Mouse (Mus musculus): Measurements from ENCODE around the gene Il17d. TPM values are rescaled to one million over a fixed set of nuclear protein-coding genes. Genes with fewer than 3 reads are reported as not detected.

Gene Il17d
- total RNA-seq (2017) = not detected in 2 replicates

DNA sequence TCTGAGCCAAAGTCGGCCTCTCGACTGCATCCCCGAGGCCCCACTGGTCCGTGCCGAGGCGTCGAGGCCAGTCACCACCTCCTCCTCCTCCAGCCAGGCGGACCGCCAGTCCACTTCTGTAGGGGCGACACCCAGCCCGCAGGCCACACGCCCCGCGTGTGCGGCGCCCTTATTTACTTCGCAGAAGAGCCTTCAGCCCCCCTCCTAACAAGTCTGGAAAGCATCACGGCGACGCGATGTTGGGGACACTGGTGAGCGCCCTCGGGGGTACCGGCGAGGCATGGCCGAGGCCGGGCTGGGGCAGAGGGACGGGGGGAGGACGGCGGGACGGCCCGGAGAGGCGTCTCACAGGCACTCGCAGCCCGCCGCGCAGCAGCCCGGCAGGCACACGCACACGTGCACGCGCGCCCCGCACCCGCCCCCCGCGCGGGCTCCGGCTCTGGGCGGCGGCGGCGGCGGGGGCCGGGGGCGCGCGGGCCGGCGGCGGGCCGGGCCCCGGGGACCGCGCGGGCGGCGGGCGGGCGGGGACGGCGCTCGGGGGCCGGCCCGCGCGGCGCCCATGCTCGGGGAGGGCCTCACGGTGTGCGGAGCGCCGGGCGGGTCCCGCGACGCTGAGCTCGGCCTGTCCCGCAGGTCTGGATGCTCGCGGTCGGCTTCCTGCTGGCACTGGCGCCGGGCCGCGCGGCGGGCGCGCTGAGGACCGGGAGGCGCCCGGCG is at the start of gene Il17d:
Gene Il17d, plus strand, starts transcription at position 107 of the 717 bp plus-strand sequence.
- ATAC-seq (replicated peaks; ENCODE audit: low read depth, poor library complexity, severe bottlenecking) = no peak; the same call in 1 of the 2 replicates

DNA sequence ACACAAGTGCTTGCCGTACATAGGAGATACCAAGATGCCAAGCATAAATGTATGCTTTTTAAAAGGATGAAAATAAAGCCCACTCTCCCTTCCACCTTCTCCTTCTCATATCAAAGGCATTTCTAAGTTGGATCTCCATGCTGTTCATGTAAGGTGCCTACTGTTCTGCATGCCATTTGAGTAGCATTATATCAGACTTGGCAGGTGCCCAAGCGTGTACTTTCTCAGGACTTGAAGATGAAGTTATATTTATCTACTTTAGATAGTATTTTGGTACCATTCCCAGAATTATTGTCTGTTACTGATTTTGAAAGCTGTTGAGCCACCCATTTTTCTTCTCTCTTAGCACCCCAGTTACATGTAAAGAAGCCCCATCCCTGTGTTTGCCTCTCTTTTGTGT is 49.5 kb upstream of the Il17d start:
- ATAC-seq (replicated peaks; ENCODE audit: low read depth, poor library complexity, severe bottlenecking) = no peak

DNA sequence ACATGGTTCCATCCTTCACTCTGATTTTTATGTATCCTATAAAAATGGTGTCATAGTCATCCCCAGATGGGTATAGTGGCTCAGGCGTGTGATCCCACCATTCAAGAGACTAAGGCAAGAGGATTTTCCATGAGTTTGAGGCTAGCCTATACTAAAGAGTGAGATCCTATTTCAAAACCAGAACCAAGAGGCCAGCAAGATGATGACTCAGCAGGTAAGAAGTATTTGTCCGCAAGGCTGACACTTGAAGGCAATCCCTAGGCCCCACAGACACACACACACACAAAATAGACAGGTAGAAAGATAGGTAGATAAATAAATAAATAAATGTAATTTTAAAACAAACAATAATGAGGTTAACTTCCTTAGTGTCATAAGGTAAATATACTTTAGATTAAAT is 42.3 kb upstream of the Il17d start:
- no peak for ATAC-seq (replicated peaks; ENCODE audit: low read depth, poor library complexity, severe bottlenecking)

DNA sequence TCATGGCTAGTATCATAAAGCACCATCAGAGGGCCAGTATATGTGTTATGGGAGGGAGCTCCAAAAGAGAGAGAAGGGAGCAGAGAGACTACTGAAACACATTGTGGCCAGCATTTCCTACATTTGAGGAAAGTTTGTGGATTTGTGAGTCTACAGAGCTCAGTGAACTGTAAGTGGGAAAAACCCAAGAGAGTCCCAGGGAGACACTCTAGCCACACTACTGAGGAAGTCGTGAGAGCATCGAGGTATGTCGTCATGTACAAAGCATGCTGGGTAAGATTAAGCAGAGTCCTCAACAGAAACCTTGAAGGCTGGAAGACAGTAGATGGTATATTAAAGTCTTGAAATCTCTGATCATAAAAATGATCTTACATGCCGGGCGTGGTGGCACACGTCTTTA is 40.4 kb upstream of the Il17d start:
- ATAC-seq (replicated peaks; ENCODE audit: low read depth, poor library complexity, severe bottlenecking) = no peak

DNA sequence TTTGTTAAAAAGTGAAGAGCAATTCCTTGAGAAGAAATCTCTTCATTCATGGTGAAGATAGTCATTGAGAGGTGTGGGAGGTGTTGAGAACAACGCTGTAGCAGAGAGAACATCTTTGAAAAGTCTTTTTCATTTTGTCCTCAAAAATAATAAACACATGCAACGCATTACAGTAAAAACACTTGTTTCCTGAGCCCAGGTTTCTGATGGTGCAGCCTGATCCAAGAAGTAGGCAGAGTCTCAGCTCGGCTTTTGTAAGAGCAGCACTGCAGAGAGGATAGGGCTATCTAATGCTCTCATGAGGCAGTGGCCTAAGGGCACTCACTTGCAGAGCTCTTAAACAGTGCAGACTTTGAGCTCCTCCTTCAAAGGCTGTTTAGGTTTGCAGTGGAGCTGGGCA is 34.9 kb upstream of the Il17d start:
- ATAC-seq (replicated peaks; ENCODE audit: low read depth, poor library complexity, severe bottlenecking) = no peak

DNA sequence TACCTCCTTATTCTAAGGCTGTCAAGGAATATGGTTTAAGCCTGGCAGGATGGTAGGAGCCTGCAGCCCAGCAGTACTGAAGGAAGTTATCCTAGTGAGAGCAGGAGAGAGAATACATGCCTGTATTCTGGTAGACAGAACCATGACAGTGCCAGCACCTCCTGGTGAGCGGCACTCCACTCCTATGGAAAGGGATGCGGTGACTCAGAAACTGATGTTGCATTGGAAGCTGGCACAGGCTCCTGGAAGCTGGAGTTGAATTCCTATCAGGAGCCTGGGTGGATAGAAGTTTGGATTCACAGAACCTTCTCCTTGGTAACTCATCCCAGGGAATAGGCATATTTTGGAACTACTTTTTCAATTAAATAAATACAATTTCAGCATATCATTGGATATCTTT is 30.7 kb upstream of the Il17d start:
- no peak for ATAC-seq (replicated peaks; ENCODE audit: low read depth, poor library complexity, severe bottlenecking)

DNA sequence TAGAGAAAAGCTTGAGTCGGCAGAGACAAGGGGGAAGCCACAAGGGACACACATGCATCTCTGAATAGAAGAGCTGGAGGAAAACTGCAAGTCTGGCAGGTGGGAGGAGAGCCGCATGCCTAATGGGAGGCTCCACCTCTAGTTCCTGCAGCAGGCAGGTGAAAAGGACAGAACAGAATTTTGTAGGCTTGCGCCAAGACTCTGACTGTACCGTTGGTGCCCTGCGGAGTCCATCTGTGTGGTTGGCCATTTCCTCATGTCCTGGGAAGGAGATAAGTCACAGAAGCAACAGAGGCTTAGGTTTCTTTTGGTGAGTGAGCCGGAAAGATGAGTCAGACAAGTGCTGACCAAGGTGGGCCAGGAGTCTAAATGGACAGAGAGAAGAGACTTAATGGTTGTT is 20.8 kb upstream of the Il17d start:
- no peak for ATAC-seq (replicated peaks; ENCODE audit: low read depth, poor library complexity, severe bottlenecking)

DNA sequence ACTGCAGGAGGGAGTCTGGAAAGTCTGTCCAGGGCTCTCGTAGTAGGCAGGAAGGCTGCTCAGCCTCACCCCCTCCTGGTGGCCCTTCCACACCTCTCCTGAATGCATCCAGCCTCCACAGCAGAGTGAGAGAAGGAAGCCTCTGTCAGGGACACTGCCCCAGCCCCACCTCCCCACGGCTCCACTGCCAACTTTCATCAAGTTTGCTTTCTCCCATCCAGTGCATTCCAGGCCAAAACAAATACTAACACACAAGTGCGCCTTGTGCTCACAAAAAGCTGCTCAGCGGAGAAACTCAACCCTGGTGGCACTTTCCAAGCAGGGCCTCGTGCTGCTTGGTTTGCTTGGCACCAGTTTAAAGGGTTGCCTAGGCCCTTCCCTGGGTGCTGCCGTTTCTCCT is 15.0 kb upstream of the Il17d start:
- ATAC-seq (replicated peaks; ENCODE audit: low read depth, poor library complexity, severe bottlenecking) = no peak

DNA sequence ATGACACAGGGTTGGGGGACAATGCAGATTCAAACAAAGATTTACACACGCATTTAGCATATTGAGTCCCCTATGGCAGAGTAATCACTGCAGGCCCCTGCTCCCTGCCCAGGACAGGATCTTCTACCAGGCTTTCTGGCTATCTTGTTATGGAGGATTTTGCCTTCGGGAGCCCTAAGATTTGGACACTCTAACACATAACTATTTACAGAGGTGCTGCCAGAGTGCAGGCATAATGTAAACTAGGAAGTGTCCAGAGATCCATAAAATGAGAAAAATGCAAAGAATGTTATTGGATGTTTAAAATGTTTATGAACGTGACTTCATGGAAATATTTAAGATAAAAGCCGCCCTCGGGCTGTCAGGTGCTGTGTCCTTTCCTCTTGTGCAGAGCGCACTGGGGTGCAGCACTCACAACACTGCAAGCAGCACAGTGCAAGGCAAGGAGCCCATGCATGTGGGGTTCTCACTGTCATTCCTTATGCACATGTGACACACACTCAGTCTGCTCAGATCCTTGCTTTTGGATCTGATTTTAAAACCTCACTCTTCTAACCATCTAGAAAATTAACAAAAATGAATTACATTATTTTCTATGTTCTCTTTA is 9.3 kb upstream of the Il17d start:
- ATAC-seq (replicated peaks; ENCODE audit: low read depth, poor library complexity, severe bottlenecking) = no peak

DNA sequence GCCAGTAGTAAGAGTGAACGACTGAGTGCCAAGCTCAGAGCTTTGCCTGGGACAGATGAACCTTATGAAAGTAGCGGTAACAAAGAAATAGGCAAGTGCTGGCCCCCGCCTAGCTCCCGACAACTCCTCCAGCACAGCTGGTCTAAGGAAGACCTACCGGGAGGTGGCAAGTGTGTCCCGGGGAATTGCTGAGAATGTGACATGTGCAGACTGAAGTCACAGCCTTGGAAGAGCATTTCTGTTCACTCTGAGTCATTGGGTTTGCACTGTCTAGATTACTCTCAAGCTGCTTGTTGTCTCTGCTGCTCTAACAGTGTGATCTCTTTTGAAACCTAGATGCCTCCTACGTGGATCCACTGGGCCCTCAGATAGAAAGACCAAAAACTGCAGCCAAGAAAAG is 7.6 kb upstream of the Il17d start:
- ATAC-seq (replicated peaks; ENCODE audit: low read depth, poor library complexity, severe bottlenecking) = no peak

DNA sequence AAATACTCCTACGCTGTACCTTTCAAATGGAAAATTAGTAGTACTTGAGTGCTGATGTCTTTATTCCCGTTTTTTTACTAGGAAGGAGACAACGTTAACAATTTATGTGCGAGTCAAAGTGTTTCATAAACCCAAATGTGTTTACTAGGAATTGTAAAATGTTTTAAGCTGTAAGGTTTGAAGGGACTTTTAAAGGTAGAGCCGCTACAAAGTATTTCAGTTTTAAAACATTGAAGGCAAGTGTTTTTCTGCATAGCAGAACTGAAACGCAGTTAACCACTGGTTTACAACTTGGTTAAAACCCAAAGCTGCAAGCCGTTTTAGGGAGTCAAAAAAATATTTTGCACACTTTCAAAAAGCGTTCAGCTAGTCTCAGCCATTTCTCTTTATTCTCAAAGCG is 815 bp upstream of the Il17d start:
- ATAC-seq (replicated peaks; ENCODE audit: low read depth, poor library complexity, severe bottlenecking) = no peak

DNA sequence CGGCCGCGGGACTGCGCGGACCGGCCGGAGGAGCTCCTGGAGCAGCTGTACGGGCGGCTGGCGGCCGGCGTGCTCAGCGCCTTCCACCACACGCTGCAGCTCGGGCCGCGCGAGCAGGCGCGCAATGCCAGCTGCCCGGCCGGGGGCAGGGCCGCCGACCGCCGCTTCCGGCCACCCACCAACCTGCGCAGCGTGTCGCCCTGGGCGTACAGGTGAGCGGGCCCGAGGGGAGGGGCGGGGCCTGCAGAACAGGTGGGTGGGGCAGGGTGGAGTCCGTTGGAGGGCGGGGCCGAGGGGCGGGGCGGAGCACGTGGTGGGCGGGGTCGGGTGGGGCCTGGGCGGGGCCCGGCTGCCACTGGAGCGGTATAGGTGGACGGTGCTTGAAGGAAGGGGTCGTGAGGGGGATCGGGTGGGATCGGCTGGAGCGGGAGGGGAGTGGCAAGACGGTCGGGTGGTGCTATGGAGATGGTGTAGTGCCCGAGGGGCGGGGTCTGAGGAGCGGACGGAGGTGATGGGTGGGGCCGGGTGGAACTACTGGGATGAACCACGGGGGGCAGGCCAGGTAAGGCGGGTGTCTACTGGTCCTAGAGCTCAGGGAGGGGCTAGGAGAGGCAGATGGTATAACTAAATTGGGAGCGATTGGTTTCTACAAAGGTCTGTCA is 942 bp downstream of the Il17d start:
- ATAC-seq (replicated peaks; ENCODE audit: low read depth, poor library complexity, severe bottlenecking) = peak; percentile 50

DNA sequence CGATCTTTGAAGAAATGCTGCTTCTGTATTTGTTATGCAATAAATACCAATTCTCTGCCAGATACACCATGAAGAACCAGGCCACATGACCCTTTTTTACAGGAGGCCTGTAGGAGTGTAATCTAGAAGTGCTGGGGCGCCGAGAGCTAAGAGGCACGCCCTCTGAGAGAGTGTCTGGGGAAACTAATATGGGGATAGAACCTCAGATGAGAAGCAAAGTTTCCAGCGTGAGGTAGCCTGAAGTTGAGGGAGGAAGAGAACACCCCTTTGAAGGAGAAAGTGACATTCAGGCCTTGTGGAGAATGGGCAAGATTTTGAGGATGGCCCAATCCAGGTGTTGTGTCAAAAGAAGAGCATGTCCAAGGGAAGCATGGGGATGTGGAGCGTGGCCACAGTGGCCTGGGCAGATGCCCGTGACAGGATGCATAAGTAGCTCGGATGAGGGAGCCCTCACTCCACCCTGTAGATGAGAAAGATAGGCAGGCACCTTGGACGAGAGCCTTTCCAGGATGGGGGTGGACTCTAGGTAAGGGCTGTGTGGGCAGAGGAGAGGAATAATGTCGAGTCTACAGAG is 1.6 kb downstream of the Il17d start:
- peak; percentile 7; the same call in 1 of the 2 replicates for ATAC-seq (replicated peaks; ENCODE audit: low read depth, poor library complexity, severe bottlenecking)

DNA sequence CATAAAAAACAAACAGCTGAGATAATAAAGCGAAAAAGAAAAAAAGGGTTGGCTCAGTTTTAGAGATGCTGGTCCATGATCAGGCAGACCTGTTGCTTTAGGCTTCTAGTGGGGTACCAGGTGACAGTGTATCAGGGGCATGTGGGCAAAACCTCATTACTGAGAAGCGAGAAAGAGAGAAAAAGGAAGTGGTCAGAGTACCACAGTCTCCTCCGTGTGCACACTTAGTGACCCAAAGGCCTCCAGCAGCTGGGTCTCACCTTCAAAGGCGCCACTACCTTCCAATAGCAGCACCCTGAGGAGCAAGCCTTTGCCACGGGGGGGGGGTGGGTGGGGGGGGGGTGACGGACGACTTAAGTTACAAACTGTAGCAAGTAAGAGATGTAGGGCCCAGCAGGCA is 2.5 kb downstream of the Il17d start:
- peak; percentile 51 for ATAC-seq (replicated peaks; ENCODE audit: low read depth, poor library complexity, severe bottlenecking)

DNA sequence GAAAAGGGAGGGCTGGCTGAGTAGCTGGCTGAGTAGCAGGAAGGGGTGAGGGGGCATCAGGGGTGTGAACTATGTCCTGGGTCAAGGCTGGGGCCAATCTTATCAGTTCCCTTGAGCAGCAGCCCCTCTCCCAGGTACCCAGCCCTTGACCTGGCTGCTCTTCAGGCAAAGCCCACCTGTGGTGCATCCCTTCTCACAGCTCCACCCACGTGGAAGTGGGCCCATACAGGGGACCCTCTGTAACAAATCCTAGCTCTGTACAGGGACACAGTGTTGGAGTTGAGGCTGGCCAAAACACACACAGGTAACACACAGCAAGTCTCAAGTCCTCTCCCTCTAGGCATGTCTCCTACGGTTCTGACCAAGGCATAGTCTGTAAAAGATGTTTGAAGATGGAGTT is 3.0 kb downstream of the Il17d start:
- ATAC-seq (replicated peaks; ENCODE audit: low read depth, poor library complexity, severe bottlenecking) = no peak

DNA sequence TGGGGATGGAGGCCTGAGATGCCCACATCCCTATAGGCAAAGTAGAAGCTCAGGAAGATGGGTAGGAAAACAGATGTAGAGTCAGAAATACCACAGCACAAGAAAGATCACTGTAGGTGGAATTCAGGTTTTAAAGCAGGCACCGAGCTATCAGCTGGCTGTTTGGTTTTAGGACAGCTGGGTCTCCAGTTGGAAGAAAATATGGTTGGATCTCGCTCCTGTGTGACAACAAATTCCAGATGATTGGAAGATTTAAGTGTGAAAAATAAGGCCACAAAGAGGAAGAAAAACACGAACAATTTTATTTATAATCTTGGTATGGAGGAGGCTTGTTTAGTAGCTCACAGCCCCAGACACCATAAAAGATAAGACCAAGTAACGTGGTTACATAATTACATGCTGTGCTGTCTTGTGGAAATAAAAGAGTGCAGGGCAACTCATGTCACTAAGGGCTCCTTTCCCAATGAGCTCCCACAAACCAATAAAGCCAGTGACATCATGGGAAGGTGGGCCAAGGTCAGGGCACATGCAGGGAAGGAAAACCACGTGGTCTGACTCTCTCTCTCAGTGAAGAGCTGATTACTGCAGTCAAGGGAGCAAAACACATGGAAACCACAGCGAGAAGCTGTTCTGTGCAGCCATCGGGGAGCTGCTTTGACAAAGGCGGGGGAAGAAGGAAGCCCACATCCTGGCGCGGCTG is 4.7 kb downstream of the Il17d start:
- ATAC-seq (replicated peaks; ENCODE audit: low read depth, poor library complexity, severe bottlenecking) = peak; percentile 36

DNA sequence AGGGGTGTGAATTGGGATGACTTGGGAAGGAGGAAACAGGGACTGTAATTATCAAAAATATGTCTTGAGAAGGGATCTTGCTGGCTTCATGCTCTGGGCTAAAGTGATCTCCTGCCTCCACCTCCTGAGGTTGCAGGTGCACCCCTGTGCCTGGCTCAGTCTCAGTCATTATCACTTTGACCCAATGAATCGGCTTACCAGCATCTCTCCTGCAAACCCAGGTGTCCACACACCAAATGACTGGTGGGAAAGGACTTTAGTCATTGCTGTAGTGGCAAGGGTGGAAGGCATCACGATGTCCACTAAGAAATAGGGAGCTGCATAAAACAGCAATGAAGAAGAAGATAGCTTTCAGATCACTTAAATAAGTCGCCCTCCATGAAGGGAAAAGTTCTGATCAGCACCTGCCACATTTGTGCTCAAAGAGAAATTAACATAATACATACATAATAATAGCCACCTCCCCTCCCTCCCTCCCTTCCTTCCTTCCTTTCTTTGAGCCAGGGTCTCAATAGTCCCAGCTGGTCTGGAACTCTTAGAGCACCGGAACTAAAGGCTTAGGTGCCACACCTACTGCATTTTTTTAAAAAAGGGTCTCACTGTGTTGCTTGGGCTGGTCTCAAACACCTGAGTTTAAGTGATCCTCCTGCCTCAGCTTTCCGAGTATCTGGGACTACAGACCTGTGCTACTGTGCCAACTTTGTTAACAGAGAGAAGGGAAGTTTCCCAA is 5.4 kb downstream of the Il17d start:
- no peak for ATAC-seq (replicated peaks; ENCODE audit: low read depth, poor library complexity, severe bottlenecking)

DNA sequence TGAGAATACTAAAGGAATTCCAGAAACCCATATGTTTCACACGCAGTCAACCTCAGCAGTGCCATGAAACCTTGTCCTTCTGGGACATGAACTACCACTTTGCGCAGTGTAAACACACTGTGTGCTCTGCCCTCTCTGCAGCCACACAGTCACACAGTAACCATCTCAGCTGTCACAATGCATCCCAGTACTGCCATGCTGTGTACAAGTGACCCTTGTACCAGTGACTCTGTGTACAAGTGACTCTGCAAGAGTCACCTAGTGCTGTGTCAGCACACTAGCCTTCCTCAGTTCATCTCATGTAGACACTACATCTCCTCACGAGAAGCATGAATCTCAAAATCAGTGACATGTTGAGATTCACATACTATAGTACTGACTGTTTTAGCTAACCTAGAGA is 8.0 kb downstream of the Il17d start:
- no peak for ATAC-seq (replicated peaks; ENCODE audit: low read depth, poor library complexity, severe bottlenecking)

DNA sequence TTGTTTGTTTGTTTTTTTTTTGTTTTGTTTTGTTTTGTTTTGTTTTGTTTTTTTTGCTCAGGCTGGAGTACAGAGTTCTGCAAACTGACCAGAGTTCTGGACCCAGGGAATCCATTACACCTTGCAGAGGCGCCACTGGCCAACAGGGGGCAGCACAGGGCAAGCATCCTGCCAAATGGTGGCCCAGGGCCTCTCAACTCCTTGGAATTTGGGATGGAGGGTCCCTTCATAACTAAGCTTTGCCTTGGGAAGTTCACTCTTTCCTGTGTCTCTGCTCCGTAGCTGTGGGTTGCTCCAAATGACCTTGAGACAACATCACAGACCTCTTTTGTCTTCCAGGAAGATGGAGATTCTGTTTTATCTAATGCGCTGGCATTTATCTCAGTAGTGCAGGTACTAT is 8.6 kb downstream of the Il17d start:
- ATAC-seq (replicated peaks; ENCODE audit: low read depth, poor library complexity, severe bottlenecking) = peak; percentile 52

DNA sequence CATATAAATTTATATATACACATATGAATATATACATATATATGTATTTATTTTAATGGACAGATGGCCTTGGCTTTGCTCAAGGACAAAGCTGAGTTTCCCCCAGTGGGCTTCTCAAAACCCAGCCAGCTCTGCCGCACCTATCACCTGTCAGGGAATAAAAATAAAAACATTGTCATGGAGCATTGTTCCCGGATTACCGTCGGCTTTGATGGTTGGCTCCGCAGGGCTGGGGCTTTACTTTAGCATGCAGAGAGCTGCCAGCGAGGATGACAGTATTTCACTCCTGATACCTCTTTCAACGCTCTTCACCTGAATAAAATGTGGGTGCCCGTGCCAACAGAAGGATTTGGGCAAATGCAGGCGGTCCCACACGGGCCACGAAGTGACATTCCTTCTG is 9.3 kb downstream of the Il17d start:
- ATAC-seq (replicated peaks; ENCODE audit: low read depth, poor library complexity, severe bottlenecking) = no peak
